Mouse (Mus musculus) heart, postnatal 0 days (tissue): Measurements from ENCODE around the gene Olfr372. TPM values are rescaled to one million over a fixed set of nuclear protein-coding genes. Genes with fewer than 3 reads are reported as not detected.
A peak's percentile ranks its signal among the peaks of the same experiment; 100 is the strongest.
"Not testable (repeated sequence)": the region's sequence is repeated elsewhere in the genome, so short reads cannot be mapped to it uniquely, and the experiment has no call there.

Source experiments
- ATAC-seq: fragments of 200-750 bp; cut with Nextera tagmentation; 2 replicates; pipeline ENCODE4 v1.8.0; 2017; ENCODE audit warnings: low read depth, moderate number of reproducible peaks, moderate library complexity; ENCODE audit not compliant: insufficient read depth
- DNase-seq: peaks from one replicate; pipeline ENCODE4 v3.0.0-alpha.2; 2016; ENCODE audit warnings: low spot score
- H3K27ac ChIP-seq: fragments of 300-500 bp; sonication (generic); 2 replicates; pipeline ENCODE4 v1.5.1; 2014; ENCODE audit warnings: low read depth, mild to moderate bottlenecking
- H3K27me3 ChIP-seq: fragments of 300-500 bp; sonication (generic); 2 replicates; pipeline ENCODE4 v1.6.1; 2014; ENCODE audit warnings: low read length, mixed read lengths; ENCODE audit not compliant: control insufficient read depth, insufficient read depth
- H3K36me3 ChIP-seq: fragments of 300-500 bp; sonication (generic); replicated peaks from 2 replicates; pipeline ENCODE4 v1.6.1; 2014; ENCODE audit warnings: low read length, mixed read lengths; ENCODE audit not compliant: control insufficient read depth, insufficient read depth
- H3K4me1 ChIP-seq: fragments of 300-500 bp; sonication (generic); 2 replicates; pipeline ENCODE4 v1.6.1; 2014; ENCODE audit warnings: antibody characterized with exemption; ENCODE audit not compliant: control insufficient read depth, insufficient read depth
- H3K4me2 ChIP-seq: fragments of 300-500 bp; sonication (generic); 2 replicates; pipeline ENCODE4 v1.6.1; 2014; ENCODE audit warnings: low read depth, mild to moderate bottlenecking, low read length, moderate library complexity
- H3K4me3 ChIP-seq: fragments of 300-500 bp; sonication (generic); 2 replicates; pipeline ENCODE4 v1.5.1; 2014; ENCODE audit warnings: low read depth, low read length
- H3K9ac ChIP-seq: fragments of 300-500 bp; sonication (generic); replicated peaks from 2 replicates; pipeline ENCODE4 v1.6.1; 2014; ENCODE audit warnings: low read depth, low read length, mixed read lengths
- H3K9me3 ChIP-seq: fragments of 300-500 bp; sonication (generic); replicated peaks from 2 replicates; pipeline ENCODE4 v1.6.1; 2016; ENCODE audit warnings: low read length; ENCODE audit not compliant: control insufficient read depth
- CTCF ChIP-seq: IDR thresholded peaks from 2 replicates; pipeline ENCODE4 v1.5.1; 2016; ENCODE audit warnings: antibody characterized with exemption, control low read depth, low read depth
- EP300 ChIP-seq: IDR thresholded peaks from 2 replicates; pipeline ENCODE4 v1.6.1; 2016; ENCODE audit warnings: antibody characterized with exemption, low read depth
- WGBS: fragments of 180-500 bp; shearing (Covaris S2); extraction: QIAGEN DNeasy Blood & Tissue Kit; methylation state at CpG from one replicate; pipeline ENCODE4 v1.1.7; 2014; 5-methylcytosine and 5-hydroxymethylcytosine counted together
- polyA plus RNA-seq: library from polyadenylated mRNA; unstranded; fragments of >200 nt; fragmentation: Nextera tagmentation; extraction: Ambion mirVana; gene quantifications from 2 replicates; pipeline ENCODE4 v1.2.1, GENCODE M21; 2015
- total RNA-seq: library from RNA; depleted of rRNA; stranded (reverse); fragments of >200 nt; gene quantifications from 2 replicates; pipeline ENCODE4 v1.2.3, GENCODE M21; 2014; ENCODE audit warnings: low replicate concordance

Olfr372 gene
- total and polyA plus RNA-seq, 2 experiments from 2014 or later = not detected

GRCm38 (mm10) chr8:72019816-72020215, 21.2 kb upstream of the Olfr372 start:
- TF ChIP-seq CTCF (no peak), EP300 (no peak)
- no peak for ATAC-seq

GRCm38 (mm10) chr8:72024886-72025285, 16.1 kb upstream of the Olfr372 start:
- 13% methylated on average over 4 of the region's 9 CpGs for WGBS
- DNase-seq = not testable (repeated sequence)

More at GRCm38 (mm10) chr8:72019816-72020215, 21.2 kb upstream of the Olfr372 start:
- WGBS = 47% methylated on average over 2 of the region's 2 CpGs
- no peak overlapping the region for H3K4me3 ChIP-seq
- H3K27me3 ChIP-seq = no peaks in the 10 kb centered on the region
- DNase-seq = no peak
- H3K9me3 ChIP-seq = no peaks in the 10 kb centered on the region
- H3K4me1 ChIP-seq = no peaks in the 10 kb centered on the region
- H3K27ac ChIP-seq = no peak overlapping the region
- H3K4me2 ChIP-seq = no peak overlapping the region
- H3K36me3 ChIP-seq = no peaks in the 10 kb centered on the region
- no peak overlapping the region for H3K9ac ChIP-seq

GRCm38 (mm10) chr8:72032926-72033325, 8.1 kb upstream of the Olfr372 start:
- H3K4me2 ChIP-seq, H3K9me3 ChIP-seq, H3K27me3 ChIP-seq, H3K27ac ChIP-seq, H3K9ac ChIP-seq, H3K36me3 ChIP-seq, H3K4me1 ChIP-seq, ATAC-seq, H3K4me3 ChIP-seq: not testable (repeated sequence)
- peak; percentile 9 for DNase-seq
- WGBS = 17% methylated on average over 4 of the region's 4 CpGs
- TF ChIP-seq CTCF = peak; percentile 34; the same call in 1 of the 2 replicates

More at GRCm38 (mm10) chr8:72024886-72025285, 16.1 kb upstream of the Olfr372 start:
- not testable (repeated sequence) for H3K4me3 ChIP-seq, H3K4me1 ChIP-seq, H3K4me2 ChIP-seq, H3K36me3 ChIP-seq, H3K9ac ChIP-seq, H3K27ac ChIP-seq, ATAC-seq, H3K27me3 ChIP-seq, H3K9me3 ChIP-seq

GRCm38 (mm10) chr8:72042493-72042892, 1.5 kb downstream of the Olfr372 start:
- Histone ChIP-seq H3K27me3 (no peaks in the 10 kb centered on the region), H3K4me3 (no peak overlapping the region), H3K27ac (no peak overlapping the region), H3K36me3 (no peaks in the 10 kb centered on the region), H3K9ac (no peak overlapping the region), H3K9me3 (no peaks in the 10 kb centered on the region), H3K4me1 (no peaks in the 10 kb centered on the region), H3K4me2 (no peak overlapping the region)
- ATAC-seq = no peak
- 61% methylated on average over 1 of the region's 1 CpGs for WGBS
- no peak for DNase-seq
- TF ChIP-seq EP300 = no peak

GRCm38 (mm10) chr8:72054633-72055032, 13.6 kb downstream of the Olfr372 start:
- not testable (repeated sequence) for H3K27ac ChIP-seq, H3K9ac ChIP-seq, H3K4me1 ChIP-seq, DNase-seq, H3K4me3 ChIP-seq, H3K36me3 ChIP-seq, H3K4me2 ChIP-seq, H3K27me3 ChIP-seq, ATAC-seq, H3K9me3 ChIP-seq

GRCm38 (mm10) chr8:72057643-72058042, 16.6 kb downstream of the Olfr372 start:
- not testable (repeated sequence) for DNase-seq, H3K36me3 ChIP-seq, H3K4me1 ChIP-seq, ATAC-seq, H3K4me2 ChIP-seq, H3K9me3 ChIP-seq, H3K9ac ChIP-seq, H3K27ac ChIP-seq, H3K27me3 ChIP-seq, H3K4me3 ChIP-seq
- 69% methylated on average over 3 of the region's 4 CpGs for WGBS

- not testable (repeated sequence) for H3K9me3 ChIP-seq, H3K4me2 ChIP-seq, H3K36me3 ChIP-seq, ATAC-seq, DNase-seq, H3K27me3 ChIP-seq, H3K9ac ChIP-seq, H3K27ac ChIP-seq, H3K4me3 ChIP-seq, H3K4me1 ChIP-seq
- 50% methylated on average over 1 of the region's 1 CpGs for WGBS
Observed at GRCm38 (mm10) chr8:72066819-72067399, 25.9 kb downstream of the Olfr372 start.

- not testable (repeated sequence) for H3K9me3 ChIP-seq, H3K27me3 ChIP-seq, DNase-seq, H3K9ac ChIP-seq, H3K4me1 ChIP-seq, ATAC-seq, H3K27ac ChIP-seq, H3K4me3 ChIP-seq, H3K4me2 ChIP-seq, H3K36me3 ChIP-seq
Observed at GRCm38 (mm10) chr8:72082877-72083276, 41.9 kb downstream of the Olfr372 start, which contains the start of gene Olfr373. Olfr373 (plus strand) TSS chr8:72083177.
